Mouse (Mus musculus) gastrocnemius, adult 8-10 months (tissue): ENCODE measurements around the gene Fzd10. TPM values are rescaled to one million over a fixed set of nuclear protein-coding genes. Genes with fewer than 3 reads are reported as not detected.
A peak's percentile ranks its signal among the peaks of the same experiment; 100 is the strongest.

Source experiments
- DNase-seq, 2 experiments: peaks; one replicate each; pipeline ENCODE4 v3.0.0; 2022; ENCODE audit warnings: low spot score in 2 of 2
- total RNA-seq, 4 experiments: library from RNA; stranded (reverse); gene quantifications; 2 replicates each; pipeline ENCODE4 v1.2.4; 2022

Gene Fzd10
- 1 to 10 TPM in 2 of 4 experiments, under 1 TPM in 2; 0.77 to 1.1 (median 0.99) TPM for total RNA-seq

DNA sequence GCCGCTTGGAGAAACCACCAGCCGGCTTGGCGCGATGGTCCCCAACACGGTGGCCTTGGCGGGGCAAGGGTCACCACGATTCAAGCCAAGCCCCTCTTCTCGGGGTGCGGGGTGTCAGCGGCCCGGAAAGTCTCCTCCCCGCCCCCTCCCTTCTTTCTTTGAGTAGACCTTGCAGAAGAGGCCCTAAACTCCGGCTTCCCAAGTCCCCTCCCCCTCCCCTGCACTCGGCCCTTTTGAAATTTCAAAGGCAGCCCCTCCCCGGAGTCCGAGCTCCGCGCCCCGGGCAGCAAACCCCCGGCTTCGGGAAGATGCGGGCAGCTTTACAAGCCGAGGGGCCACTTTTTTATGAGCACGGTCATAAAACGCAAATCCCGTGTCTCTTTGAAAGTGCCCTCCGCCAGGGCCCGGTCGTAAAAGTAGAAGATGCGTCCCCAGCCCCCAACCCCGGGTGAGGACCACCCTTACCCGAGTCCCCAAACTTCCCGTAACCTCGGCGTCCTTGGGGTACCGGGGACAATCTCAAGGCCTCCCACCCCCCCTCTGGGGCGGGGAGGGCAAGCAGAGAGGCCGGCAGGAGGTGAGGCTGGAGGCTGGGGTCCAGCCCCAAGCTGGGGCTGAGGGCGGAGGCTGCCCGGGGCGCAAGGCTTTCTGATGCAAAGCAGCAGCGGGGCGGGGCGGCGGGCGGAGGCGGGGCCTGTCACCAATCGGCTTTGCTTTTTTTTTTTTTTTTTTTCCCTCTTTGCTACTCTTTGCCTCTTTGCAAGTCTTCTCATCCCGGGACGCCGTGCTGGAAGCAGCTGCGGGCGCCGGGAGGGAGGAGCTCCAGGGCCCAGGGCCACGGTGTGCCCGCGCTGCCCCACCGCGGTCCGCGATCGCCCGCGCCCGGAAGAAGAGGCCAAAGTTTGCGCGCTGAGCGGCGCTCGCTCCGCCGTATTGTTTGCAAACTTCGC lies at the start of gene Fzd10:
Gene Fzd10, plus strand, starts transcription at position 773 of the 950 bp plus-strand sequence.
- no peak for DNase-seq

- no peak for DNase-seq
Measured at GRCm38 (mm10) chr5:128551448-128551847, 49.2 kb upstream of the Fzd10 start.

DNA sequence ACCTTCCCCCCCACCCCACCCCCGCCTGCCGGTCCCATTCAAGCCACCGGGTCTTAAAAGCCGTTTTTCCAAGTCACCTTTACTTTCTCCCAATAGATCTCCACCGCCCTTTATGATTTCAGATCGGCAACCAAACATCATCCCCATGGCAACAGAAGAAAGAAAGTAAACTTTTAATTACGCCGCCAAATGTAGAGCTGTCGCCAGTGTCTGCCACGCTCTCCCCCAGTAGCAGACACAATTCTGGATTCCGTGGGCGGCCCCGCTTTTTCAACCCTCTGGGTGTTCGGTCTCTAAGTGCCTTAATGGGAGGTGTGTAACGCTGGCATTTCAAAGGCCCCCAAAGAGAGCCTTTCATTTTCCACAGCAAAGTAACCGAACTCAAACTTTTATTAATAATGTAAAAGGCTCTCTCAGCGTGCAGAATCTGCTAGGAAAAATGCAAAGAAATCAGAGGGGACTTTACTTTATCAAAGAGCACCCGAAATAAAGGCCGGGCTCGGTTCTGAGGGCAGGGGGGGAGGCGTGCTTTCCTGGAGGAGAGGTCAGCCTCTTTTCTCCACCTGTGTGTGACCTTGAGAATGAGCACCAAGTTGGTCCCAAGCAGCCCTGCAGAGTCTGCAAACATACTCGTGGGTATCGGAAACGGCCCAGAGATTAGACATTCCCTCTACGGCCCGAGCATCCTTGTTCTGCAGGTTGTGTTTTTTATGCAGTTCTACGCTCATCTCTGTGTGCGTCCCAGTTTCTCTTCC lies 48.3 kb upstream of the Fzd10 start:
- no peak for DNase-seq

DNA sequence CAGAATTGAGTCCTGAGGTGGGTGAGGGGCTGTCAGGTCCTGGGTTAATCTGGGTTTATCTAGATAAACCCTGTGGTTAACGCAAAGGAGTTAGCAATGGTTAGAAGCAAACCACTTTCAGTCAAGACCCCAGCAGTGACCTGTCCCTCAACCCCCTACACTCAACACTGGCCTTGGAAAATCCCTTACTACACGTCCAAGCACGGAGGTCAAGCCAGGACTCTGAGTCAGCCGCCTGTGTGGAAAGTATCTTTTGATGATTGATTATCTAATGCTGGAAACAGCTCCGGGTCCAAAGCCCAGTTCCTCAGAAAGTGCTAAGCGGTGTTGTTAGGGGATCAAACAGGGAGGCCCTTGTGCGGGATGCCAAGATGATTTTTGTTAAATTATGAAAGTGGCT lies 42.5 kb upstream of the Fzd10 start:
- DNase-seq = peak in 1 of 2 experiments; percentile 14

DNA sequence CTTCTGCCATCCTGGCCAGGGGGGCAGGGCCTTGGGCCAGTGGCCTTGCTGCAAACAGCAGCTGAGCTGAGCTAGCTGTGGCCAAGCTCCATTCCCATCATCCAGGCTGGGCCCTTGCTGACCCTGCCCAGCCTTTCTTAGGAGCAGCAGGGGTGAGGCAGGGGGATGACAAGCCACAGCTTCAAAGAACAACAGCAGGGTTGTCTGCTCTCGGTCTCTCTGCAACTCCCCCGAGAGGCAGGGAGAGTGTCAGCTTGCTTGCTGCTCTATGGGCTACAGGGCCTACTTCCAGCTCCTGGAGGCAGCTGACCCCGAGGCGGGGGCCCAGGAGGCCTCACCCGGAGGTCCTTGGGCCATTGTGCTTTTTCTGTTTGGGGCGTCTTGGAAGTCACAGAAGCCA lies 33.3 kb upstream of the Fzd10 start:
- DNase-seq = no peak

GRCm38 (mm10) chr5:128568970-128569369 lies 31.7 kb upstream of the Fzd10 start:
- DNase-seq = no peak

- DNase-seq = no peak
Measured at GRCm38 (mm10) chr5:128570091-128570490, 30.6 kb upstream of the Fzd10 start.

DNA sequence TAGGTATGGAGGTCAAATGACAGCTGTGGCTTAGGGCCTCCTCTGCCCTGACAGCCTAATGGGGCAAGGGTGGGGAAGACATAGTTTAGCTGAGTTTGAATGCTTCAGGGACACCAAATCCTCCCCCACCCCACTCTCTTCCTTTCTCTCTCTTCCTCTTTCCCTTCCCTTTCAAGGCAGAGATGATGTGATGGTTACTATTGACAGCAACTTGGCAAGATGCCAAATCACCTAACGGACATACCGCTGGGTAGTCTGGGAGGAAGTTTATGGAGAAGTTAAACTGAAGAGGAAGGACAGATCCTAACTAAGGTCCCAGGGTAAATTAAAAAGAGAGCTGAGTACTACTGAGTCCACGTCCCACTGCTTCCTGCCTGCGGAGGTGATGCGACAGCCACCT lies 29.8 kb upstream of the Fzd10 start:
- DNase-seq = no peak

GRCm38 (mm10) chr5:128571706-128572105 lies 28.9 kb upstream of the Fzd10 start:
- DNase-seq = no peak

GRCm38 (mm10) chr5:128575997-128576579 lies 24.6 kb upstream of the Fzd10 start:
- DNase-seq = no peak

DNA sequence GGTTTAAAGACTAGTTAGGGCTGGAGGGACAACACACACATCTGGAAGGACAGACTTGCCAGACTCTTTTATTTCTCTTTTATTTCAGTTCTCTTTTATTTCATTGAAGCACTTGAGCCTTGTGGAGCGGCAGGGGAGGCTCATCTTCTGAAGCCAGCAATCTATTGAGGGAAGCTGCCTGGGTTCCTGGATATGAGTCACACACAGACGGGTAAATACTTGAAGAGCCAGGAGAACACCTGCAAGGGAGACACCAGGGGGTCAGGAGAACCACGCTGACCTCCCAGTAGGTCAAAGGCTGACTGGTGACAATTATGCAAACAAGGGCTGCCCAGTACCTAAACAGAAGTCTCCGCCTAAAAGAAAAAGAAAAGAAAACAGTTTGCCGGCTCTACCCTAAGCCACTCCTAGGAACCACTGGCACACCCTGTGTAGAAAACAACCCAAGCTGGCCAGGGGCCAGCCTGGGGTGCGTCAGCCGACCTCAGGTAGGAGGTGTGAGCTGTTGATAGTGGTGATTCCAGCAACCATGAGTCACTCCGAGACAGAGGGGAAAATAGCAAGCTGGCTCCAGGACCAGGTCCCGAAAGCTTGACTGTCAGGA lies 21.5 kb upstream of the Fzd10 start:
- no peak for DNase-seq

- DNase-seq = no peak
Measured at GRCm38 (mm10) chr5:128580931-128581330, 19.7 kb upstream of the Fzd10 start.

DNA sequence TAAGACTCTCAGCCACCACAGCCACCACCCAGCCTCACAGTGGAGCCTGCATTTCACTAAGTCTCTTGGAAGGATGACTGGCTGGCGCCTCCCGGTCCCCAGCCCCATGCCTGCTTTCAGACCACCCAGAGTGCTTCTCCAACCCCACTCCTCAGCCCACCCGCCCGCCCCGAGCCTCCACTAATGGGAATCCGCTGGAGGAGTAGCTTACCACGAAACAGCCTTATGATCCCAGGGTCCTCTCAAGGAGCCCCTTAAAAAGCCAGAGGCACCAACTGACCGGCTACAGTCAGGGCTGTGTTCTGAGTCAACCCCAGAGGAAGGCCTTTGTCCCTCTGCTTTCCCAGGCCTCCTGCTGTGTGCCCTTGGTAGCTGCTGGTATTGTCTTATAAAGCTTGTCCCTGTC lies 19.1 kb upstream of the Fzd10 start:
- no peak for DNase-seq

DNA sequence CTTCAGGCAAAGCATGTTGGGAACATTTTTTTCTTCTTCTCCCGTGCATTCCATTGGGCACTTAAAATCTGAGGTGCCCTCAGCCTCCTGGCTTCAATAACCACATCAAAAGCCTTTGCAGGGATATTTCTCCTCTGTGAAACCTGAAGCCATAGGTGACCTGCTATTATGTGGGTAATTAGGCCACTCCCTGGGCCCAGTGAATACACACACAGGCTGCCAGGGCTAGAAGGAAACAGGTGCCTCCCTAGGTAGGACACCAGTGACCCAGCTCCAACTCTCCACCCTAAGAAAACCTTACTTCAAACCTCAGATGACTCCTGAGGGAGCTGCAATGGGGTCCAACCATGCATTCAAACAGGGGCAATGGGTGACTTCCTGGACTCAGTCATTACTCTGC lies 11.4 kb upstream of the Fzd10 start:
- no peak for DNase-seq

- no peak for DNase-seq
Measured at GRCm38 (mm10) chr5:128593446-128593845, 7.2 kb upstream of the Fzd10 start.

DNA sequence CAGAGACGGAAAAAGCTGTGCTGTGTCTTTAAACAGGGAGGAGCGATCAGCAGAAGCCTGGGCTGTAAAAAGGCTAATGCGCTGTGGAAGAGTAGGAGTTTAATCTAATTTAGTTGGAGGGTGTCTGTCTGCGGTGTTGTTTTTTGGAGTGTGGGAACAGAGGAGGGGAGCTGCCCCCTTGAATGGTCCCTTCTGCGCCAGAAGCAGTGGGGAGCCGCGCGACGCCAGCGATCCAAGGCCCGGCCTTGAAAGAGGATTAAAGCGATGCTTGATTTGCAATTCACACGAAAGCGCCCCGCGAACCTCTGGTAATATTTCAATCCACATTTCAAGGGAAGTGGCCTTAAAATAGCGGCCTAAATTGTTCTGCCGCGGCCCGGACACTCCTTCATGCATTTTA lies 3.8 kb upstream of the Fzd10 start:
- no peak for DNase-seq

- no peak for DNase-seq
Measured at GRCm38 (mm10) chr5:128597381-128597780, 3.3 kb upstream of the Fzd10 start.

DNA sequence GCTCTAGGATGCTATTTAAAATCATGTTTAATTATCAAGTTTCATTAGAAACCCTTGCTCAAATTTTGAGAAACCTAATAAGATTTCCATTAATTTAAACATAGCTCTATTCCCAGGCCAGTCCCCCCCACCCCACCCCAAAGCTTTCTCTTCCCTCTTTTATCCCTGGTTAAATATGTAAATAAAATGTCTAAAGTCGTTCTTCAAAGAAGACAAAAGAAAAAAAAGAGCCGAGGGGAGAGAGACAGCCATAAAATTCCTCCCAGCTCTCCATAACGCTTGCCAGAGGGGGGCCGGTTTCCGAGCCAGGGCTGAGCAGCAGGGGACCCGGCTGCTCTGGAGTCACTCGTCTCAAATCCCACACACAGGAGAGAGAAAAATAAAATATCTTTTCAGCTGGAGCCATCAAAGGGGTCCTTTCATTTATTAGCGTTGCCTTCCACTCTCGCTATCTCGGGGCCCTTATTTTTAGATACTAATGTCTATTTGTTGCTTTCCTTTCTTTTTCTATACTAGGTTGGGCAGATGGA lies 2.4 kb upstream of the Fzd10 start:
- no peak for DNase-seq

DNA sequence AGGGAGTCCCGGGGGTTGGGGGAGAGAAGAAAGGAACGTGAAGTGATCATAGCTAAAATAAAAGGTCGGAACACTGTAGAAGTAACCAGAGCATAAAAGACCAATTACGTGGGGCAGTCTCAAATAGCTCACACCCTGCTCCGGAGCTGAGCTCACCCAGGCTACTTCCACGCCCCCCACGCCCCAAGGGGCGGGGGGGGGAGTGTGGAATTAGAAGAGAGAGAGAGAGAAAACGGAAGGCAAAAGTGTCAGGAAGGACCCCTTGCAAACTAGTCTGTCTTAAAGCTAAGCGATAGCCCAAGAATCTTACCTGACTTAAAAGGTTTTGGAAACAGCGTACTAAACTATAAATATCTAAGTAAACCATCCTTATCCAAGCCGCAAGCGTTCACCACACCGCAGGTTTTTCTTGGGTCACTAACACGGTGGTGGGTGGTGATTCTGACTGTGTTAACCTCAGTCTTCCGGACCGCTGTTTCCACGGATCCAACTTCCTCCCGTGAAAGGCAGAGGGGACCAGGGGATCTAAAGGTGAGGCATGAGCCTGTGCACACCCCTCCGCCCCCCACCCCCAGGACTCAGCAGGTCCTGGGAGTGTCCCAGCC lies 1.8 kb upstream of the Fzd10 start:
- DNase-seq = no peak

DNA sequence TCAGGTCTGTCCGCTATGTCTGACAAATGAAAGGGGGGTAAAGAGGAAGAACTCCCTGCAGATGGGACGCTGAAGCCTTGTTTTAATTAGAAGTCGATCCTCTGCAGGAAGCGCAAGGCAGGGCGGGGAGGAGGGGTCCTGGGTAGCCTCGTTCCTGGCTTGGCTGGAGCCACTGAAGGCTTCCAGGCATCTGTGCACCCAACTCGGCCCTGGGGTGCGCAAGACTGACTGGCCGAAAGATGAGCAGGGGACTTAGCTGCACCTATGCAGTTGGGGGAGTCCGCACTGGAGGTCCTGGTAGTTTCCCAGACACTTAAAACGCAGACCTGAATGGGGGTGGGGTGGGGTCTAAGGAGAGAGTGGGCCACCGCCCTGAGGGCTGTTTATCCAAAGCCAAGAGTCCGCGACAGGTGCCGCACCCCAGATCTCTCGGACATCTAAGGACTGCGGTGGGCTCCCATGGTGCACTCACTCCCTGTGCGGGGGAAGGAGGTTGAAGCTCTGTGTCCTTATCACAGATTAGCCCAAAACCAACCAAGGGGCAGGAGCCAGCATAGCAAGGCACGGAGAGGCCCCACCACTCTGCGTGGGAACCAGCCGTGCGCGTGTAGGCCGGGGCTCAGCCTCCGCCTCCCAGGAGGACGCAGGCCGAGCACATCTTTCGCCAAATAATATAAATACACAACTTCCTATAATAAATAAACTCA lies 1.1 kb upstream of the Fzd10 start:
- no peak for DNase-seq
